Mouse (Mus musculus): ENCODE data around the gene 9130023H24Rik. TPM values are rescaled to one million over a fixed set of nuclear protein-coding genes. Genes with fewer than 3 reads are reported as not detected.

Gene 9130023H24Rik
- polyA plus RNA-seq, 1 experiment, result 3.3 TPM

DNA sequence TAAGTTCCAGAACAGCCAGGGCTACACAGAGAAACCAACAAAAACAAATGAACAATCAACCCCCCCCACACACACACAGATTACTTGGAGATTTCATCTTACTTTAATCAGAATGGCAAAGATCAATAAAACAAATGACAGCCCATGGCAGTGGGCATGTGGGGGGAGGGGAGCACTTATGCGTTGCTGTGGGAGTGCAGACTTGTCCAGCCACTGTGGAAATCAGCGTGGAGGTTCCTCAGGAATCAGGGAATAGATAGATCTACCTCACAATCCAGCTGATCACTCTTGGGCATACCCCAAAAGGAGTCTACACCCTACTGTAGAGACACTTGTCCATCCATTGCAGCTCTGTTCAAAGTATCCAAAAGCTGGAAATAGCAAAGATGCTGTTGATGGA lies 17.1 kb upstream of the 9130023H24Rik start:
- no peaks in the 10 kb centered on the region for H3K4me1 ChIP-seq (ENCODE audit: control insufficient read depth, insufficient read depth, insufficient read length, low read length)
- no peak overlapping the region for H3K4me3 ChIP-seq (ENCODE audit: insufficient read depth, low read depth, low read length)
- H3K27ac ChIP-seq (replicated peaks; ENCODE audit: low read depth, low read length), result no peak overlapping the region

DNA sequence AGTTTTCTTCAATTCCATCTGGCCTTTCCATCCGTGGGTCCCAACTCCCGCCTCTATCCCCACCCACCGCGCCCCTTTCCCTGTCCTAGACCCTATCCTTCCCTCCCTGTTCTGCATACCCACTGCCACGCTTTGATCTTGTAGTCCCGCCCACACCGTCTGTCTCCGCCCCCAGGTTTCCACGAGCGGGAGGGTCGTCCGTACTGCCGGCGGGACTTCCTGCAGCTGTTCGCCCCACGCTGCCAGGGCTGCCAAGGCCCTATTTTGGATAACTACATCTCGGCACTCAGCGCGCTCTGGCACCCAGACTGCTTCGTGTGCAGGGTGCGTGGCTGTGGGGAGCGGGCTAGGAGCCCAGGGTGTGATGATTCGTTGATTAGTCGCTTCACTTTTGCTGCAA lies 14.8 kb upstream of the 9130023H24Rik start:
- no peak overlapping the region for H3K4me3 ChIP-seq (ENCODE audit: insufficient read depth, low read depth, low read length)
- no peak overlapping the region for H3K27ac ChIP-seq (replicated peaks; ENCODE audit: low read depth, low read length)
- no peaks in the 10 kb centered on the region for H3K4me1 ChIP-seq (ENCODE audit: control insufficient read depth, insufficient read depth, insufficient read length, low read length)

DNA sequence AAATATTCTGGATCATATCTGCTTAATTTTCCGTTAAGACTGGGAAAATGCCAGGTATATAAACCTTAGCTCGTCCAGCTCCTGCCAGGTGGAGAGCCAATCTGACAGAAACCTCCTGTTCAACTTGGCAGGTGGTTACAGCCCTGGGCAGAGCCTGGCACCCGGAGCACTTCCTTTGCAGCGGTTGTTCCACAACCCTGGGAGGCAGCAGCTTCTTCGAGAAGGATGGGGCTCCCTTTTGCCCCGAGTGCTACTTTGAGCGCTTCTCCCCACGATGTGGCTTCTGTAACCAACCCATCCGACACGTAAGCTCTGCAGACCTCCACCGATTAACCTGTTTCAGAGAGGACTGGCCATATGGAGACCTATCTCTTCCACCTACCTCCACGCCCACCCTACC lies 14.1 kb upstream of the 9130023H24Rik start:
- H3K4me1 ChIP-seq (ENCODE audit: control insufficient read depth, insufficient read depth, insufficient read length, low read length), result no peaks in the 10 kb centered on the region
- H3K27ac ChIP-seq (replicated peaks; ENCODE audit: low read depth, low read length), result no peak overlapping the region
- no peak overlapping the region for H3K4me3 ChIP-seq (ENCODE audit: insufficient read depth, low read depth, low read length)

DNA sequence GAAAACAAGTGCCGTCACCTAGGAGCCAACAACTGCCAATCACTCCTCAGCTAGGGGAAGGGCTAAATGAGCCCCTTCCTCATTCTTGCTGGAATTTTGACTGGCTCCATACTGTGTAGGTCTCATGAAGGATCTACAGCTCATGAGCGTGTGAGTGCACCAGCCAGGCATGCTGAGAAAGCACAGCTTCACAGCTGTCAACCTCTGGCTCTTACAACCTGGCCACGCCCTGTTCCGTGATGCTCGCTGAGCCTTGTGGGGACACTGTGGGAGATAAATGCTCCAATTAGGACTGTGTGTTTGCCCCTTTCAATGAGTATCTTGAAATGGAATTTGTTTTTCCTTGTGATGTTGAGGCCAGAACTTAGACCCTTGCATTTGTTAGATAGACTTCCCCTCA lies 12.2 kb upstream of the 9130023H24Rik start:
- H3K4me1 ChIP-seq (ENCODE audit: control insufficient read depth, insufficient read depth, insufficient read length, low read length), result peaks cover 3% of the 10 kb centered on the region; the same call in 1 of the 2 replicates
- no peak overlapping the region for H3K27ac ChIP-seq (replicated peaks; ENCODE audit: low read depth, low read length)
- H3K4me3 ChIP-seq (ENCODE audit: insufficient read depth, low read depth, low read length), result no peak overlapping the region

DNA sequence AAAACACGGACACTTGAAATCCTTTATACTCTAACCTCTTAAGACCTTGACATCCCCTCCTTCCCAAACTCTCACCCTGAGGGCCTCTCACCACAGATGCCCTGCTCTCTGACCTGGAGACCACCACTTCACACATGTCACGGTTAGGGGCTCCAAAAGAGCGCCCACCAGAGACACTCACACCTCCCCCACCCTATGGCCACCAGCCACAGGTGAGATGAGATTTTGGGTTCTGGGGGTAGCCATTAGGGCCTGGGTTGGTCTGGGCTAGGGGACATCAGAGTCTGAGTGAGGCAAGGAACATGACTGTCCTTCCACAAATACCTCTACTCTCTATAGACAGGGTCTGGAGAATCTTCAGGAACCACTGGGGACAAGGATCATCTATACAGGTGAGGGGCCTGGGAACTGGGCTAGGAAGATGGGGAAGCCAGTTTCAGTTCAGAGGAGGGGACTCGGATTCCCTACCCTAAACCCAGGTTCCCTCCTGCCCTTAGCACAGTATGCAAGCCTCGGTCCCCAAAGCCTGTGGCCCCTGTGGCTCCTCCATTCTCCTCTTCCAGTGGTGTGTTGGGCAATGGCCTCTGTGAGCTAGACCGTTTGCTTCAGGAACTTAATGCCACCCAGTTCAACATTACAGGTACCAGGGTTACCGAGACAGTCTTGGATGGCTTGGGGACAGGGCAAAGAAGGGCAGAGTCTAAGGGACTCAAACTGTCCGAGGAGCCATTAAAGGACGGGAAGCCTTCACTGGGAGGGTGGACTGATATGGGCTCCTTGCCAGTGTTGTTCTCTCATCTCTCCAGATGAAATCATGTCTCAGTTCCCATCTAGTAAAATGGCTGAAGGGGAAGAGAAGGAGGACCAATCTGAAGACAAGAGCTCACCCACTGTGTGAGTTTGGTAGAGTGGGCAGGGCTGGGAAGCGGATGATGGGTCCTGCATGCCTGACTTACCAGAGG lies 10.5 kb upstream of the 9130023H24Rik start:
- peaks cover 3% of the 10 kb centered on the region; the same call in 1 of the 2 replicates for H3K4me1 ChIP-seq (ENCODE audit: control insufficient read depth, insufficient read depth, insufficient read length, low read length)
- H3K4me3 ChIP-seq (ENCODE audit: insufficient read depth, low read depth, low read length), result peak overlapping the region; percentile 42
- H3K27ac ChIP-seq (replicated peaks; ENCODE audit: low read depth, low read length), result no peak overlapping the region

DNA sequence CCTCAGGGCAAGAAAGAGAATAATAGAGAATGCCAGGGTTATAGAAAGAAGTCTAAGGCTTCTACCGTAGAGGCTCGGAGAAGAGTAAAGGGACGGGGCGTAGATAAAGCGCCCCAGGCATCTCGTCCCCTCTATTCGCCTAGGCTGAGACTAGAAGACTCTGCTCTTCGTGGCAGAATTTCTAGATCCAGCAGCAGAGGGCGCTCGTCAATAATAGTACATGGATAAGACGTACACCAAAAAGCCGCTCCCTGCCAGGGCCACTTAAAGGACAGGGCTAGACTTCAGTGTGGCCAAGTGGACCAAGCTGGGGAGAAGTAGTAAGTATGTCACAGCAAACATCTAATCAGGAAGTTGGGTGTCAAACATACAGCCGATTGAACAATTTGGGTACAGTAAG lies 9.6 kb upstream of the 9130023H24Rik start:
- Histone ChIP-seq H3K4me1 (ENCODE audit: control insufficient read depth, insufficient read depth, insufficient read length, low read length) (peaks cover 3% of the 10 kb centered on the region; the same call in 1 of the 2 replicates), H3K27ac (replicated peaks; ENCODE audit: low read depth, low read length) (peak overlapping the region; percentile 99), H3K4me3 (ENCODE audit: insufficient read depth, low read depth, low read length) (peak overlapping the region; percentile 73)

DNA sequence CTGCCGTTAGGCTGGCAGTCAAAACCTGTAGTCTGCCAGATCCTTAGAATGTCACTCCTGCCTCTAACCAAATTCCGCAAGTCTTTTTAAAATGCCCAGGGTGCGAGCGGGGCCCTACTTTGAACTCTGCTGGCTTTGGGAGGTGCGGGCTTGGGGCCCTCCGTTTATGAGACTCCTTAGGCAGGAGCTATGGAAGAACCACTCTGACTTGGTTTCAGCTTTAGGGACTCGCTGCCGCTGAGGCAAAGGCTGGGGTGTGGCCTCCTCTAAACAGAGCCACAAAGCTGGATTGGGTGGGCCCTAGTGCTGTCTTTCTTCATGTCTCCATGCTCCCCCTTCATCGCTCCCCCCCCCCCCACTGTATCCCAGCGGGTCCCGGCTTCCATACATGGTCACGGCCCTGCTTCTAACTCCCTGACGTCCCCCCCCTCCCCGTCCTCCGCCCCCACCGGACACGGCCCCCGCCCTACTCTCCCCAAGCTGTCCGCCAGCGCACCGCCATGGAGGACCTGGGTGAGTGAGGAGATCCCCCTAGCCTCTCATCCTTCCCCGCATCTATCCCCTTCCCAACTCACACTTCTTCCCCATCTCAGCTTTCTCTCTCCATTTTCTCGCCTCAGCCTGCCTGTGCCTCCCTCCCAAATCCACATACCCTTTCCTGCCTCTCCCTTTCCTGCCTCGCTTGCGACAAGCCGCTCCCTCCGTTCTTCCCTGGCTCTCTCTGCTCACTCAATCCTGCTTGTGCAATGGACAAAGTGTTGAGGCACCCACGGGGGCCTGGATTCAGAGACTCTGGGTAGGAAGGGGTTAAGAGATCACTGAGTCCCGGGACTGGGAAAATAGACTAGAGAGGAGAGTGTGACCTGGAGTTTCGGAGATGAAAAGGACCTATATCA lies 8.9 kb upstream of the 9130023H24Rik start, which contains the start of gene Tgfb1i1:
Gene Tgfb1i1, plus strand, starts transcription at position 317 of the 896 bp plus-strand sequence.
- H3K27ac ChIP-seq (replicated peaks; ENCODE audit: low read depth, low read length), result peak within 1 kb of the TSS; percentile 99
- peak within 1 kb of the TSS; percentile 73 for H3K4me3 ChIP-seq (ENCODE audit: insufficient read depth, low read depth, low read length)
- peaks cover 3% of the 10 kb centered on the region; the same call in 1 of the 2 replicates for H3K4me1 ChIP-seq (ENCODE audit: control insufficient read depth, insufficient read depth, insufficient read length, low read length)

DNA sequence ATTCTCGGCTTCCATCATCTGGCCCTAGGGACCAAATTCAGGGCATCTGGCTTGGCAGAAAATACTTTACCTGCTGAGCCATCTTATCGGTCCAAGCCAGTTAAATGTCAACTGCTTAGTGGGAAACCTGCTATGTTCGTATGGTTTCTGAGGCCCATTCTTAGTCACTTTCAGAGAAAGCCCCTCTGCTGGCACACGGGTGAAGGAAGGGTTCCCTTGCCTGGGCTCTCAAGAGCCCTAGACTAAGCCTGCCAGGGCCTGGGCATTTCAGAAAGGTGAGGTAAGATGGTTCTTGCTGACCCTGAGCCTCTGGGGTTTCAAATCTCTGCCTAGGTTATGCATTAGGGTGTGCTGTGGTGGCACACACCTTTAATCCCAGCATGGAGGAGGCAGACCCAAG lies 7.7 kb upstream of the 9130023H24Rik start:
- Histone ChIP-seq H3K4me3 (ENCODE audit: insufficient read depth, low read depth, low read length) (no peak overlapping the region), H3K27ac (replicated peaks; ENCODE audit: low read depth, low read length) (peak overlapping the region; percentile 94; the same call in 1 of the 2 replicates), H3K4me1 (ENCODE audit: control insufficient read depth, insufficient read depth, insufficient read length, low read length) (peaks cover 3% of the 10 kb centered on the region; the same call in 1 of the 2 replicates)

DNA sequence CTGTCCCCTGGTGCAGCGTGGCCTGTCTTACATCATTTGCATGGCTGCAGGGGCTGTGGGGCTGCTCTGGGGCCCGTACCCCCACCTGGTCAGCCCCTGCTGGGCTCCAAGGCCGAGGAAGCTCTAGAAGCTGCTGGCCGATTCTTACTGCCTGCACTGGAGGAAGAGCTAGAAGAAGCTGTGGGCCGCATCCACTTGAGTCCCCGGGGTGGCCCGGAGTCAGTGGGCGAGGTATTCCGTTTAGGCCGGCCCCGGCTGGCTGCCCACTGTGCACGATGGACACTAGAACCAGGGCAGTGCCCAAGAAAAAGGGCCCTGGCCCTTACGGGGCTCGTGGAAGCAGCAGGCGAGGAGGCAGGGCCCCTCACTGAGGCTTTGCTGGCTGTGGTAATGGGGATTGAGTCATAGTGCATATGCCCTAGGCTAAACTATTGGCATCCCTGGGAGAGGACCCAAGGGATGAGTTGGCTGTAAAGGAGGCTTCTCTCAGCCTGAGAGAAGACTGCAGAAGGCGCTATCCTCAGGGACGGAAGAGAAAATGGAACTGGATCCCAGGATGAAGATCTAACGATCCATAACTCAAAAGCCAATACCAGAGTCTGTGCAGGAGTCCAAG lies 6.7 kb upstream of the 9130023H24Rik start:
- H3K4me1 ChIP-seq (ENCODE audit: control insufficient read depth, insufficient read depth, insufficient read length, low read length), result peaks cover 3% of the 10 kb centered on the region; the same call in 1 of the 2 replicates
- no peak overlapping the region for H3K4me3 ChIP-seq (ENCODE audit: insufficient read depth, low read depth, low read length)
- H3K27ac ChIP-seq (replicated peaks; ENCODE audit: low read depth, low read length), result no peak overlapping the region

DNA sequence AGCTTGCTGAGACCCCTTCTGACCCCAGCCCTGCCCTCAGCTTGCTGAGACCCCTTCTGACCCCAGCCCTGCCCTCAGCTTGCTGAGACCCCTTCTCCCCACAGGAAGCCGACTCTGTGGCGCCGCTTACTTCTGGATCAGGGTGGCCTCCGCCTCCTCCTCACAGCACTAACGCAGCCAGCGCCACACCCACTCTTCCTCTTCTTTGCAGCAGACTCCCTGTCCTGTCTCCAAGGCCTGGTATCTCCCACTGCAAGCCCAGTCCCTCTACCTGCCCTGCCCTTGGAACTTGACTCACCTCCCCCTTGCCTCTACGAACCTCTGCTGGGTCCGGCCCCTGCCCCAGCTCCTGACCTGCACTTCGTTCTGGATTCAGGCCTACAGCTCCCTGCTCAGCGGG lies 6.1 kb upstream of the 9130023H24Rik start:
- H3K4me1 ChIP-seq (ENCODE audit: control insufficient read depth, insufficient read depth, insufficient read length, low read length), result peaks cover 3% of the 10 kb centered on the region; the same call in 1 of the 2 replicates
- no peak overlapping the region for H3K27ac ChIP-seq (replicated peaks; ENCODE audit: low read depth, low read length)
- no peak overlapping the region for H3K4me3 ChIP-seq (ENCODE audit: insufficient read depth, low read depth, low read length)

DNA sequence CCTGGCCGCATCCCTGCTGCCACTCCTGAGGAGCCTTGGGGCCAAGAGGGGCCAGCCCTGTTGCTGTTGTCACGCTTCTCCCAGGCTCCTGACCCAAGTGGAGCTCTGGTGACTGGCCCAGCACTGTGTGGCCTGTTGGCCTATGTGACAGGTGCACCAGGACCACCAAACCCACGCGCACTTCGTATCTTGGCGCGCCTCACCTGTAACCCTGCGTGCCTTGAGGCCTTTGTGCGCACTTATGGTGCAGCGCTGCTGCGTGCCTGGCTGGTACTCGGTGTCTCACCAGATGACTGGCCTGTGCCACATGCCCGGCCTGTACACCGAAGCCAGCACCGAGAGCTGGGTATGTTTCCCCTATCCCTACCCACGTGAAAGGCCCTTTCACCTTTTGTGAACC lies 4.5 kb upstream of the 9130023H24Rik start:
- no peak overlapping the region for H3K4me3 ChIP-seq (ENCODE audit: insufficient read depth, low read depth, low read length)
- H3K27ac ChIP-seq (replicated peaks; ENCODE audit: low read depth, low read length), result no peak overlapping the region
- H3K4me1 ChIP-seq (ENCODE audit: control insufficient read depth, insufficient read depth, insufficient read length, low read length), result peaks cover 3% of the 10 kb centered on the region; the same call in 1 of the 2 replicates

DNA sequence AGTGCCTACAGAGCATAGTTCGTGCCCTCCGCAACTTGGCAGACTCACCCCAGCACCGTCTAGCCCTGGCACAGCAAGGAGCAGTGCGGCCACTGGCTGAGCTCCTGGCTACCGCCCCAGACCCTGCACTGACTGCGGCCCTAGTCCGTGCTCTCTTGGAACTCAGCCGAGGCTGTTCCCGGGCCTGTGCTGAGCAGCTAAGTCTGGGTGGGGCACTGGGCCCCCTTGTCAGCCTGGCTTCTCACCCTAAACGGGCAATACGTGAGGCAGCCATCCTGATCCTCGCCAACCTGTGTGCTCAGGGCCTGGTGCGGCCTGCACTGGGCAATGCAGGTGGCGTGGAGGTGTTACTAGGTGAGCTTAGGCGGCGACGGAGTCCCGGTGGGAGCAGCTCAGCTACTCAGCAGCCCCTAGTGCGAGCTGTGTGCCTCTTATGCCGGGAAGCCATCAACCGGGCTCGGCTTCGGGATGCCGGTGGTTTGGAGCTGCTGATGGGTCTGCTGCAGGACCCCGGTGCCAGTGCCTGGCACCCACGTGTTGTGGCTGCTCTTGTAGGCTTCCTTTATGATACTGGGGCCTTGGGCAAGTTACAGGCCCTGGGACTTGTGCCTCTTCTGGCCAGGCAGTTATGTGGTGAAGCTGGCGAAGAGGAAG lies 2.4 kb upstream of the 9130023H24Rik start:
- Histone ChIP-seq H3K27ac (replicated peaks; ENCODE audit: low read depth, low read length) (no peak overlapping the region), H3K4me1 (ENCODE audit: control insufficient read depth, insufficient read depth, insufficient read length, low read length) (no peaks in the 10 kb centered on the region), H3K4me3 (ENCODE audit: insufficient read depth, low read depth, low read length) (no peak overlapping the region)

DNA sequence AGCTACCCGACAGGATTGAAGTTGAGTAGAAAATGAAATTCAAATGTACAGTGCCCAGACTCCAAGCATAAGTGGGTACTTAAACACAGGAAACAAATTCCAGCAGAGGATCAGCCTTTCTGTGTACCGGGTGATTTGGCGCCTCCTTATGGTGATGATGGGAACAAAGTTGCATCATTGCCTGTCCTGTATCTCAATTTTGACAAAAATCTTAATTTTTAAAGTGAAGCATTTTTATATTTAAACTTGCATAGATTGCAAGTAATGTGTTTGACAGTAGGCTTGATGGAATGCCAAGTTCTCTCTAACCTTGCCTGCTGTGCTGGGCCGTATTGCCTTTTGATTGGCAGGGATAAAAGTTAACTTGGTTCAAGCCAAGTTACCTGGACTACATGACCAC lies 1.2 kb upstream of the 9130023H24Rik start:
- H3K4me1 ChIP-seq (ENCODE audit: control insufficient read depth, insufficient read depth, insufficient read length, low read length), result no peaks in the 10 kb centered on the region
- H3K27ac ChIP-seq (replicated peaks; ENCODE audit: low read depth, low read length), result no peak overlapping the region
- no peak overlapping the region for H3K4me3 ChIP-seq (ENCODE audit: insufficient read depth, low read depth, low read length)

DNA sequence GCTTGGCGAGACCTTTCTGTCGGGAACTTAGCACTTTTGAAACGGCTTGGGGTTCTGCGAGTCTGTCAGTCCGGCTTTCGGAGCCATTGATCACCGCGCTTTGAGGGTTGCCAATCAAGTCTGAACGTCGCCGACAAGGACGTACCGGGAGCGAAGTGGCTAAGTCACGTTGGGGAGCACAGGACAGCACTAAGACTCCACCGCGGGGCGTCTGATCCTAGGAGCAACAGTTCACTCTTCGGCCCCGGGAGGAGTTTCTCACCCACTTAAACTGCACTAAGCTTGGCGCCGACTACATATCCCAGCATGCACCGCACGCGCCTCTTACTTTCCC lies 271 bp downstream of the 9130023H24Rik start:
- no peaks in the 10 kb centered on the region for H3K4me1 ChIP-seq (ENCODE audit: control insufficient read depth, insufficient read depth, insufficient read length, low read length)
- peak overlapping the region; percentile 94 for H3K27ac ChIP-seq (replicated peaks; ENCODE audit: low read depth, low read length)
- peak overlapping the region; percentile 70 for H3K4me3 ChIP-seq (ENCODE audit: insufficient read depth, low read depth, low read length)
